Mouse (Mus musculus) frontal cortex, postnatal 25 days (tissue): Measurements from ENCODE around the gene Blnk.

Experiments
- DNase-seq, 2 experiments: peaks; one replicate each; pipeline ENCODE4 v3.0.0; 2022; ENCODE audit warnings: low spot score in 2 of 2

Gene Blnk

GRCm38 (mm10) chr19:40964936-40965850 is 29.1 kb downstream of the Blnk start:
- no peak for DNase-seq

GRCm38 (mm10) chr19:40964367-40964891 is 29.9 kb downstream of the Blnk start:
- no peak for DNase-seq

- peak in 1 of 2 experiments; percentile 24 for DNase-seq
Measured at GRCm38 (mm10) chr19:40962988-40963387, 31.3 kb downstream of the Blnk start.

GRCm38 (mm10) chr19:40958981-40959380 is 35.4 kb downstream of the Blnk start:
- no peak for DNase-seq

- no peak for DNase-seq
Measured at GRCm38 (mm10) chr19:40946937-40947577, 47.3 kb downstream of the Blnk start.

- DNase-seq = no peak
Measured at GRCm38 (mm10) chr19:40943552-40943951, 50.8 kb downstream of the Blnk start.

- no peak for DNase-seq
Measured at GRCm38 (mm10) chr19:40936038-40936437, 58.3 kb downstream of the Blnk start.

GRCm38 (mm10) chr19:40935376-40935775 is 59.0 kb downstream of the Blnk start:
- DNase-seq = no peak

GRCm38 (mm10) chr19:40931581-40932369 is 62.6 kb downstream of the Blnk start:
- DNase-seq = no peak

GRCm38 (mm10) chr19:40895393-40895703 is 99.0 kb downstream of the Blnk start:
- no peak for DNase-seq

GRCm38 (mm10) chr19:40894519-40895392 is 99.6 kb downstream of the Blnk start, which contains the start of gene Zfp518a:
Gene Zfp518a (plus strand): TSS chr19:40894705.
- peak; percentile 75 to 82 for DNase-seq

- DNase-seq = no peak
Measured at GRCm38 (mm10) chr19:40894071-40894506, 100.2 kb downstream of the Blnk start.

- DNase-seq = no peak
Measured at GRCm38 (mm10) chr19:40888887-40889286, 105.4 kb downstream of the Blnk start.

- no peak for DNase-seq
Measured at GRCm38 (mm10) chr19:40881700-40882099, 112.6 kb downstream of the Blnk start.
